Mouse (Mus musculus): ENCODE data around the gene Ccdc12.

DNA sequence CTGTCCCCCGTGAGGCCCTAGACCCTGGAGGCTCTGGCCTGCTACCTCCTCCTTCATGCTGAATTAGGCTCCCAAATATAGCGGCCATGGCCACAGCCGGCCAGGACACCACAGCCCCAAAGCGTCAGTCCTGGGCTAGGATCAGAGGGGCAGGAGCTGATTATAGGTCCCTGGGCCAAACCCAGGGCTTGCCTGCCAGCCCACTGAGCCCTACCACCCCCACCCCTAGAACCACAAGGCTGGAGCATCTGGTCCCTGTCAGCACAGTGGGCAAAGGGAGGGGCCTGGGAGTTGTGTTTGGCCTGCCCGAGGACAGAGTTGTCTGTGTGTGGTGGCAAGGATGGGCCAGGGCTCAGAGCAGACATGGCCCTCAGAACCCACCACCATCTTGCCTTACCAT lies 101.5 kb downstream of the Ccdc12 start:
- TF ChIP-seq POLR2A (IDR thresholded peaks at IDR 0.05; ENCODE audit: low read depth, low read length) (no peak), CTCF (conservative IDR thresholded peaks at IDR 0.05 in 1 of 2, IDR thresholded peaks at IDR 0.05 in 1 of 2; ENCODE audit: low read depth in 2 of 2, low read length in 2 of 2) (no peak), HCFC1 (IDR thresholded peaks at IDR 0.05; ENCODE audit: low read depth, low read length) (no peak), SMC3 (IDR thresholded peaks at IDR 0.05; ENCODE audit: low read depth, low read length) (no peak), EP300 (IDR thresholded peaks at IDR 0.05; ENCODE audit: low read length) (no peak), E2F4 (IDR thresholded peaks at IDR 0.05; ENCODE audit: insufficient replicate concordance, low read depth, low read length) (no peak)

All from CH12.LX (cell line).